Mouse (Mus musculus) Patski (cell line): ENCODE results near the gene Map2k2. TPM values are rescaled to one million over a fixed set of nuclear protein-coding genes. Genes with fewer than 3 reads are reported as not detected.

ENCODE experiments used
- ATAC-seq: fragments of 100-300 bp; one replicate; pipeline ENCODE4 v1.8.0; 2021
- CTCF ChIA-PET: fragments of 350-600 bp; sonication (Branson Sonifier 250); formaldehyde crosslinking; loops from one replicate; lab custom pipeline; 2022; ENCODE audit warnings: inconsistent platforms; lab: Charles Lee
- POLR2A ChIA-PET: fragments of 350-600 bp; sonication (Branson Sonifier 250); formaldehyde crosslinking; loops from one replicate; lab custom pipeline; 2022; ENCODE audit warnings: antibody characterized with exemption, inconsistent platforms; lab: Charles Lee
- DNase-seq: peaks from one replicate; pipeline ENCODE4 v3.0.0-alpha.2; 2011; ENCODE audit warnings: low read depth, low spot score
- H3K27me3 ChIP-seq: fragments of 371-371 bp; one replicate; pipeline ENCODE4 v1.5.1; 2021
- CTCF ChIP-seq: fragments of 100-300 bp; IDR thresholded peaks from one replicate; pipeline ENCODE4 v1.5.1; 2021
- in situ Hi-C: fragments of 300-500 bp; cut with MboI; formaldehyde crosslinking; loops from 3 replicates; pipeline ENCODE4 v1.11.1; 2018; ENCODE audit warnings: low pct_unique_long_range_greater_than_20kb, mixed read lengths
- polyA plus RNA-seq: library from polyadenylated mRNA; unstranded; gene quantifications from one replicate; pipeline ENCODE4 v1.2.3, GENCODE M21; 2021

The Map2k2 gene
- polyA plus RNA-seq, 1 experiment from 2014 or later = 150 TPM

DNA sequence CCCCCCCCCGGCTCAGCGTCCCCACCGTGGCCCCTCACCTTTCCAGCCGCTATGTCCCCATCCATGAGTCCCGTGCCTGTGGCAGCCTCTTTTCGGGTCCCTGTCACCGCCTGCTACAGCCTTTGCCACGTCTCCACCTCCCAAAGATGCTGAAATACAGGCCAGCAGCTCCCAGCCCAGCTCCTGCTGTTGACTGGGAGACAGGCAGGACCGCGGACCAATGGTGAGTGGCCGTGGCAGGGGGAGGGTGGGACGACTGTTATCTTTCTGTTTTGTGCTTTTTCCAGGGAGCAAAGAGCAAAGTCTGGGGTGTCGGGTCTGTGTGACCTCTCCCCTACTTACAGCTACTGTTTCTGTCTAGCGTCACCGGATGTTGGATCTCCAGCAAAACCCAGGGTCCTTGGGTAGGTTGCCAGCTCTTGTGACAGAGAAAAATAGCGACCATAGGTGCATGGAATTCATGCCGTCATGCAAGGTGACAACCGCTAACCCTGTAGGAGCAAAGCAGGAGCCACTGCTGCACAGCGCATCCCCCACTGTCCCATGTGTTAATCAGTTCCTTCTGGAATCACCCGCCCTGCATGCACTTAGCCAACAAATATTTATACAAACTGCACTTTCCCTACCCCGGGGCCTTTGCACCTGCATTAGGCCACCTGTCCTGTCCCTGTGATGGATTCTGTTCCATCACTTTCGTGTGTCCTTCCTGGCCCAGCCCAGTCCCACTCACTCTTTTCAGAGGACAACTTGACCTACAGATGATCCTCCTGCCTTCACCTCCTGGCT, 13.1 kb upstream of the Map2k2 start:
- ATAC-seq (no peak), DNase-seq (no peak)
- TF ChIP-seq CTCF = no peak
- ChIA-PET POLR2A (interaction anchor here (0.5 to 1.0 kb wide), 2 partner anchors 10 to 81 kb away, joined by 3 to 8 read pairs; no protein-coding TSS in a partner anchor), CTCF (interaction anchor here (1.6 kb wide), 1 partner anchor 11 kb away, joined by 6 read pairs; no protein-coding TSS in a partner anchor)
- peaks cover 14% of the 10 kb centered on the region for H3K27me3 ChIP-seq
- in situ Hi-C loops = no loop called here

DNA sequence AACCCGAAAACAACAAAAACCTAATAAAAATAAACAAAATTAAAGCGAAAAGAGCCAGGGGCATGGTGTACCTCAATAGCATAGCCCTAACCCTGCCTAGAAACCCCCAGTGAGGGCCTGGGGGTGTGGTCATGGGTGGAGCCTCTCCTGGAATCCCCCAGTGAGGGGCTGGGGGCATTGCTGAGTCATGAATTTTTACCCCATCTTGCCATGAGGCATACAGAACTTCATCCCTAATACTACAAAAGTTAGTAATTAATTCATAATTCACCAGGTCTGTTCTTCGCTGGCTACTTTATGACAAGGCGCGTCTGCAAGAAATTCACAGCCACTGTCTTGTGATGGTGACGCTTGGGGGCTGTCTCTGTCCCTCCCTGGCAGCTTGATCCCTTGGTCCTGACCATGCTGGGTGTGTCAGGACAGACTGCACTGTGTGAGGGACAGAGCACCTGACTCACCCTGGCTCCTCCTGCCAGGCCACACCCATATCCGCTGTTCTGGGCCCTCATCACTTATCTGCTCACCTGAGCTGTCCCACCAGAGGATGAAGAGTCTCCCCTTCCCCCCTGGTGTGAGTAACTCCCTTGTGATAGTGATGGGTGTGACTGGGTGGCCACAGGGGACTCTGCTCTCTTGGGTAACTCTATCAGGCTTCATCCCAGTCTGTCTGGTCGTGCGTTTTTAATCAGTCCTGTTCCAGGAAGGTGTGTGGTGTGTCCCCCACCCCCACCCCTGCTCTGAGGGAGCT, 10.6 kb upstream of the Map2k2 start:
- ATAC-seq (no peak), DNase-seq (no peak)
- CTCF ChIA-PET = interaction anchor here (0.6 kb wide), 1 partner anchor 13 kb away, joined by 3 read pairs; no protein-coding TSS in a partner anchor
- in situ Hi-C loops = no loop called here
- H3K27me3 ChIP-seq = peaks cover 14% of the 10 kb centered on the region
- TF ChIP-seq CTCF = no peak
- POLR2A ChIA-PET = interaction anchor here (0.6 to 1.1 kb wide), 2 partner anchors 11 to 47 kb away, joined by 4 to 6 read pairs; no protein-coding TSS in a partner anchor

DNA sequence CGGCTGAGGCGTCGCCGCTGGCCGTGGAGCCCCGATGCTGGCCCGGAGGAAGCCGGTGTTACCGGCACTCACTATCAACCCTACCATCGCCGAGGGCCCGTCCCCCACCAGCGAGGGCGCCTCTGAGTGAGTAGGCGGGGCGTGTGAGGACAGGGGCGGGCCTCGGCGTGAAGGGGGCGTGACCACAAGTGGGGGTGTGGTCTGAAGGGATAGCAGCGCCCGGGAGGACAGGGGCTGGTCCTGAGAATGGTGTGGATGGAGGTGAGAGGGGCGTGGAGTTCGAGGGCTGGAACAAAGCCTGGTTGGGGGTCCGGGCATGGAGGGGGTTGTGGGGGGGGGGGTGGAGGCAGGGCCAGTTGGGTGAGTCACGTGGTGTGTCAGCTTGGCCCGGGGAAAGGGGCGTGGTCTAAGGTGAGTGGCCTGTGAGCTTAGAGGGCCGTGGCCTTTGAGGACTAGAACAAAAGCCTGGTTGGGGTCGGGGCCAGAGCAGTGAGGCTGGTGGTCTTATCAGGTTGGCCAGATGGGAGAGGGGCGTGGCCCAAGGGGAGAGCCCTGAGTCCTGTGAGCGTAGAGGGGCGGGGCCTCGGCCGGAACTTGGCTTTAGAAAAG, 502 bp downstream of the Map2k2 start:
- peak; percentile 25 for DNase-seq
- H3K27me3 ChIP-seq = no peaks in the 10 kb centered on the region
- in situ Hi-C loops = no loop called here
- ATAC-seq = peak; percentile 67
- POLR2A ChIA-PET = interaction anchor here (0.7 to 1.3 kb wide), 2 partner anchors 13 to 26 kb away, joined by 3 to 4 read pairs; no protein-coding TSS in a partner anchor
- CTCF ChIA-PET = interaction anchor here (1.3 kb wide), 1 partner anchor 10 kb away, joined by 3 read pairs; no protein-coding TSS in a partner anchor
- TF ChIP-seq CTCF = no peak

DNA sequence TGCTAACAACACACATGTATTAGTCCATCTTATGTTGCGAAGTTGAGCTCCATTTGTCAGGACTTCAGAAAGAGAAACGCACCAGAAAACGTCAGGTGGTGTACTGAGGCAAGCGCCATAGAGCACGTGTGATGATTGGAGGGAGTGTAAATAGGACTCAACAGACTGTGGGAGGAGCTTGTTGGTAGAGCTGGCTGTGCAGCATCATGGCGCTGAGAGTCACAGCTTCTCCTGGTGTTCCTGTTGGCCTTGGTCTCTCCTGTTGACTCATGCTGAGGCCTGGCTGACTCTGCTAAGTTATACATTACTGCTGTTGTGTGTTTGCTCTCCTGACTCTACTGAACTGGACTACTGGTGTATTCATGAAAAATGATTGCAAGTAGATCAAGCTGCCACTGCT, 7.2 kb downstream of the Map2k2 start:
- ChIA-PET CTCF (no interaction called here), POLR2A (no interaction called here)
- no peaks in the 10 kb centered on the region for H3K27me3 ChIP-seq
- in situ Hi-C loops = no loop called here
- TF ChIP-seq CTCF = no peak
- no peak for DNase-seq
- ATAC-seq = no peak

DNA sequence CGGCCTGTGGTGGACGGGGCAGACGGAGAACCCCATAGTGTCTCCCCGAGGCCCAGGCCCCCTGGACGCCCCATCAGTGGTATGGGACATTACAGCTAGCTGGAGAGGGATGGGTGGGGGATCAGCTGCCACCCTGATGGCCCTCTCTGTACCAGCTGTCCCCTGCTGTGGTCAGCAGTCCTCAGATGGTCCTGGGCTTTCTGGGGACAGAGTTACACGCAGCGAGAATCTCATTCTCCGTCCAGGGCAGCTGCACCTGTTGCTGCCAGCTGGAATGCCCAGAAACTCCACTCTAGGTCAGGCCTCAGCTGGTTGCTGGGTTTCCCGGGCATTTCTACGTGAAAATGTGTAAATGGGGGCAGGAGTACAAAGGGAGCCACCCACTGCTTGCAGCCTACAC, 13.9 kb downstream of the Map2k2 start:
- H3K27me3 ChIP-seq = no peaks in the 10 kb centered on the region

DNA sequence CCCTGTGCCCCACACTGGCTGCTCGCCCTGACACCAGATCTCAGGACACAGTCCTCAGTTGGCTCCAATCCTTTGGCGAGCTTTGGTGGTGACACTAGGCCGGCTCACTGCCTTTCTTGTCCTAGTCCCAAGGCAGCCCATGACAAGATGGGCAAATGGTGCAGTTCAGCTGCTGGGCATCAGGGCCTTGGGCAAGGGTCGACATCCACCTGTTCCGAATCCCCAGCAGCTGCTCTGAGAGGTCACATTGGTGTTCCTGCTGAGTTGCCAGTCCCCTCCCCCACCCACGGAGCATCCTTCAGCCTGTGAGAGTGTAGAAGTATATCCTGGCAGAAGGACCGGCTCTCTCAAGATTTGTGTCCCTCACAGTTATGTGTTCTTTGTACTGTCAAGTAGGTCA, 14.9 kb downstream of the Map2k2 start:
- POLR2A ChIA-PET = interaction anchor here (1.6 kb wide), 1 partner anchor 7 kb away, joined by 3 read pairs; no protein-coding TSS in a partner anchor
- no peak for TF ChIP-seq CTCF

More for the DNA sequence above, 13.9 kb downstream of the Map2k2 start:
- ChIA-PET CTCF (no interaction called here), POLR2A (interaction anchor here (1.3 to 1.6 kb wide), 2 partner anchors 8 to 14 kb away, joined by 3 to 4 read pairs; partner anchors contain the start of gene Map2k2)
- DNase-seq (no peak), ATAC-seq (no peak)
- TF ChIP-seq CTCF = no peak
- in situ Hi-C loops = no loop called here

DNA sequence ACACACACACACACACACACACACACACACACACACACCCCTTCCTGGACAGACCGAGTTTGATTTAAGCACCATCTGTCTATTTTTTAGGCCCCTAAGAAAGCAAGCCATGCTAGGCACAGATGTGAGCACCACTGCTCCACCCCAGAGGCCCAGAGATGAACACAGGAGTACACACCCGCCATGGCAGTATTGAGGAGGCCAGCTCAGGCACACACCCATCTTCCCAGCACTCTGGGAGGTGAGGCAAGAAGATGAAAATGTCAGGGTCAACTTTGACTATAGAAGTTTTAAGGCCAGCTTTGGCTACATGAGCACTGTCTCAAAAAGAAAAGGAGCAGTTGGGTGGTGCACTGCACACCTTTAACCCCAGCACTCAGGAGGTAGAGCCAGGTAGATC, 17.2 kb downstream of the Map2k2 start:
- TF ChIP-seq CTCF = no peak
- no peaks in the 10 kb centered on the region for H3K27me3 ChIP-seq
- in situ Hi-C loops = no loop called here
- no peak for DNase-seq
- ATAC-seq = no peak
- CTCF ChIA-PET = no interaction called here
- POLR2A ChIA-PET = no interaction called here

More for the DNA sequence above, 14.9 kb downstream of the Map2k2 start:
- ATAC-seq (no peak), DNase-seq (no peak)
- in situ Hi-C loops = no loop called here
- no peaks in the 10 kb centered on the region for H3K27me3 ChIP-seq
- CTCF ChIA-PET = no interaction called here

DNA sequence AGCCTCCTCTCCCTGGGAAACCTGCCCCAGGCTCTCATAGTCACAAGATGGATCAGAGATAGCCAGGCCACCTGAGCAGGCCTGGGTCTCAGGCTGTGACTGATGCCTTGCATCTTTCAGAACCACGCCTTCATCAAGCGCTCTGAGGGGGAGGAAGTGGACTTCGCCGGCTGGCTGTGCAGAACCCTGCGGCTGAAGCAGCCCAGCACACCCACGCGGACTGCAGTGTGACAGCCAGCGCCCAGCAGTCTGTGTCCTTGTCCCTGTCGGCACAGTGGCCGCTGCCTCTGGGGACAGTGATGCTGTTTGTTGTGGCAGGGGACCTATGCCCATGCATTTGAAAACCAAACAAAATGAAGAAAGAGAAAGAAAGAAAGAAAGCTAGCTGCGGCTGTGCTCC, 17.8 kb downstream of the Map2k2 start:
- no peak for TF ChIP-seq CTCF
- DNase-seq (no peak), ATAC-seq (no peak)
- in situ Hi-C loops = no loop called here
- ChIA-PET POLR2A (no interaction called here), CTCF (no interaction called here)
- no peaks in the 10 kb centered on the region for H3K27me3 ChIP-seq

DNA sequence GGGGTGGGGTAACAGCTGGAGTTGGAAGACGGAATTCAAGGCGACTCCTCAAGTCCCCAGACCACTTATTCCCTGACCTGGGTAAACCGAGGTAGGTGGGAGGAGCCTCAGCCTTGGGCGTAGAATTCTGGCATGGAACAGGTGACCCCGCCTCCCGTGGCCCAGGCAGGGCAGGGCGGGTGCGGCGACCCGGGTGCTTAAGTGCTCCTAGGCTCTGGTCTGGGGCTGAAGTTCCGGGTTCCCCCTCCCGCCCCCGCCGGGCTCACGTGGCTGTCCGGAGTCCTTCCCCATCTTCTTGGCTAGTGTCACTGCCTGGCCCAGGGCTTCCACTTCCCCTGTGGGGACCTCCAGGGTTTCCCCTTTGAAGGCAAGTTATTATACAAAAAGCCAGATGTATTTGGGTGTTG, 28.5 kb downstream of the Map2k2 start:
- in situ Hi-C loops = no loop called here
- POLR2A ChIA-PET = interaction anchor here (1.7 kb wide), 1 partner anchor 9 kb away, joined by 6 read pairs; no protein-coding TSS in a partner anchor
- H3K27me3 ChIP-seq = no peaks in the 10 kb centered on the region
- no peak for TF ChIP-seq CTCF
- ATAC-seq (no peak), DNase-seq (no peak)
- CTCF ChIA-PET = no interaction called here
